Mouse (Mus musculus) thymus, postnatal 0 days (tissue): ENCODE data around the gene Nr2c2. TPM values are rescaled to one million over a fixed set of nuclear protein-coding genes. Genes with fewer than 3 reads are reported as not detected.

Source experiments
- polyA plus RNA-seq: library from polyadenylated mRNA; unstranded; fragments of >200 nt; fragmentation: Nextera tagmentation; extraction: Ambion mirVana; gene quantifications from 2 replicates; pipeline ENCODE4 v1.2.1, GENCODE M21; 2015

Nr2c2 gene
- polyA plus RNA-seq, 1 experiment from 2014 or later = 27.0 TPM

Other genes with a start within 250 kb of the Nr2c2 start
- gene Ccdc174, start 213.3 kb upstream of the Nr2c2 start, polyA plus RNA-seq = 58.5 and 62.6 TPM in 2 replicates
- gene 4930590J08Rik, start 188.6 kb upstream of the Nr2c2 start, polyA plus RNA-seq = 0.38 and 0.40 TPM in 2 replicates
- 3.3 and 3.6 TPM in 2 replicates for gene Fgd5, start 112.5 kb upstream of the Nr2c2 start, polyA plus RNA-seq
- 61.1 and 73.8 TPM in 2 replicates for gene Mrps25, start 92.6 kb downstream of the Nr2c2 start, polyA plus RNA-seq
- gene Rbsn, start 123.5 kb downstream of the Nr2c2 start, polyA plus RNA-seq = 13.0 and 14.6 TPM in 2 replicates
- 0.48 and 0.51 TPM in 2 replicates for gene Trh, start 153.3 kb downstream of the Nr2c2 start, polyA plus RNA-seq